Mouse (Mus musculus) heart, embryonic 16.5 days (tissue): ENCODE results near the gene Klf16. TPM values are rescaled to one million over a fixed set of nuclear protein-coding genes. Genes with fewer than 3 reads are reported as not detected.

Source experiments
- ATAC-seq: fragments of 200-750 bp; cut with Nextera tagmentation; replicated peaks from 2 replicates; pipeline ENCODE4 v1.8.0; 2017; ENCODE audit warnings: moderate number of reproducible peaks; ENCODE audit not compliant: insufficient read depth, low FRiP score; ENCODE audit errors: extremely low read depth
- H3K27ac ChIP-seq: fragments of 300-500 bp; sonication (generic); 2 replicates; pipeline ENCODE4 v1.5.1; 2014; ENCODE audit warnings: mild to moderate bottlenecking, low read length, control low read depth, moderate library complexity
- H3K27me3 ChIP-seq: fragments of 300-500 bp; sonication (generic); 2 replicates; pipeline ENCODE4 v1.6.1; 2014; ENCODE audit warnings: low read length, mixed read lengths; ENCODE audit not compliant: control insufficient read depth, insufficient read depth
- H3K36me3 ChIP-seq: fragments of 300-500 bp; sonication (generic); 2 replicates; pipeline ENCODE4 v1.6.1; 2014; ENCODE audit not compliant: control insufficient read depth, insufficient read depth
- H3K4me1 ChIP-seq: fragments of 300-500 bp; sonication (generic); 2 replicates; pipeline ENCODE4 v1.6.1; 2014; ENCODE audit warnings: low read length, mixed read lengths; ENCODE audit not compliant: control insufficient read depth, insufficient read depth
- H3K4me2 ChIP-seq: fragments of 300-500 bp; sonication (generic); 2 replicates; pipeline ENCODE4 v1.6.1; 2014; ENCODE audit warnings: low read depth, mild to moderate bottlenecking, control low read depth, low read length
- H3K4me3 ChIP-seq: fragments of 300-500 bp; sonication (generic); 2 replicates; pipeline ENCODE4 v1.5.1; 2014; ENCODE audit warnings: mild to moderate bottlenecking, control low read depth, low read length
- H3K9ac ChIP-seq: fragments of 300-500 bp; sonication (generic); 2 replicates; pipeline ENCODE4 v1.6.1; 2014; ENCODE audit warnings: low read length, control low read depth
- H3K9me3 ChIP-seq: fragments of 300-500 bp; sonication (generic); replicated peaks from 2 replicates; pipeline ENCODE4 v1.6.1; 2016; ENCODE audit warnings: low read length; ENCODE audit not compliant: control insufficient read depth
- WGBS: fragments of 180-500 bp; shearing (Covaris S2); extraction: QIAGEN DNeasy Blood & Tissue Kit; methylation state at CpG from one replicate; pipeline ENCODE4 v1.1.7; 2014; 5-methylcytosine and 5-hydroxymethylcytosine counted together
- polyA plus RNA-seq: library from polyadenylated mRNA; unstranded; fragments of >200 nt; fragmentation: Nextera tagmentation; extraction: Ambion mirVana; gene quantifications from 2 replicates; pipeline ENCODE4 v1.2.1, GENCODE M21; 2015

The Klf16 gene
- polyA plus RNA-seq, 1 experiment from 2014 or later: 6.0 TPM

DNA sequence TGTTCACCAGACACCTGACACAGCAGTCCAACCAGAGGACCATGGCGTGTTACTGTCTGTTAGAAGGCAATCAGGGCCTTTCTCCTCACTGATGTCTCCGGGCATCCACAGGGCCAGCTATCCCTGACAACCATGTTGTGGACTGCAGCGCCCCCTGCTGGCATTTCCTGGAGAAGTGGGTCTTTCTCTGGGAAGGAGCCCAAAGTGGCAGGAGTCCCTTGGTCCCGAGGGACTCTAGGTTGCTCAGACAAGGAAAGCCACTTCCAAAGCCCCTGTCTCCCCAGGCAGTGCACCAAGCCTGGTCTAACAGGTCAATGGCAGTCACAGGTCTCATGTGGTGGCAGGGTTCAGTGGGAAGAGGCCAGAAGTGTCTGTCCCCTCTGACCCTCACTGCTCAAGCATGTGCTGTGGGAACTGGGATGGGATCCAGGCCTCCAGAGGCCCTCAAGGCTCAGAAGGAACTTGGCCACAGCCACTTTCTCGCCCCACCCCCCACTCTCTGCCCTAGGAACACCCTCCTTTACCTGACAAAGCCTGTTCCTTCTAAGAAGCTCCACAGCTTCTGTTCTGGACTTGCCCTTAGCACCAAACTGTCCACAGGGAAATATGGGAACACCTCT lies 19.7 kb downstream of the Klf16 start:
- 28% methylated on average over 5 of the region's 5 CpGs for WGBS
- Histone ChIP-seq H3K4me1 (peaks cover 38% of the 10 kb centered on the region), H3K9me3 (no peaks in the 10 kb centered on the region), H3K27ac (no peak overlapping the region), H3K9ac (peak overlapping the region; percentile 18; the same call in 1 of the 2 replicates), H3K4me3 (no peak overlapping the region), H3K4me2 (no peak overlapping the region), H3K27me3 (no peaks in the 10 kb centered on the region), H3K36me3 (no peaks in the 10 kb centered on the region)
- no peak for ATAC-seq

DNA sequence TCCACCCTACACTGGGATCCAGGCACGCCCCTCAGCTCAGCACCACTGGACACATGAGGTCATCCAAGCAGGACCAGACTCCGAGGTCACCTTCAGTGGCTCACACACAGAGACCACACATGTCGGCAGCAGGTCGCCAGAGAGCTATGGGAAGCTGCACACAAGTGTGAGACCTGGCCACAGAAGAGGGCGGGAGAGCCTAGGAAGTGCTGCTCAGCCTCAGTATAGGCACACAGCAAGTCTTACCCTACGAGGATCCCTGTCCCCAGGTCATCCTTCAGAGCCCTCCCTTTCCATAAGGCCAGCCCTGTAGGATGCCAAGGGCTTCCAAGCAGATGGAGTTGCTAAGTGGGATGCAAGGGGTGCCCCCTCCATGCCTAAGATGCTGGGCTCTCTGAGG lies 23.1 kb downstream of the Klf16 start:
- H3K27ac ChIP-seq: no peak overlapping the region
- WGBS: 56% methylated on average over 6 of the region's 6 CpGs
- no peaks in the 10 kb centered on the region for H3K27me3 ChIP-seq
- peaks cover 10% of the 10 kb centered on the region for H3K36me3 ChIP-seq
- H3K9me3 ChIP-seq: no peaks in the 10 kb centered on the region
- peak overlapping the region; percentile 15; the same call in 1 of the 2 replicates for H3K9ac ChIP-seq
- no peak for ATAC-seq
- H3K4me3 ChIP-seq: no peak overlapping the region
- no peak overlapping the region for H3K4me2 ChIP-seq
- peaks cover 24% of the 10 kb centered on the region for H3K4me1 ChIP-seq

DNA sequence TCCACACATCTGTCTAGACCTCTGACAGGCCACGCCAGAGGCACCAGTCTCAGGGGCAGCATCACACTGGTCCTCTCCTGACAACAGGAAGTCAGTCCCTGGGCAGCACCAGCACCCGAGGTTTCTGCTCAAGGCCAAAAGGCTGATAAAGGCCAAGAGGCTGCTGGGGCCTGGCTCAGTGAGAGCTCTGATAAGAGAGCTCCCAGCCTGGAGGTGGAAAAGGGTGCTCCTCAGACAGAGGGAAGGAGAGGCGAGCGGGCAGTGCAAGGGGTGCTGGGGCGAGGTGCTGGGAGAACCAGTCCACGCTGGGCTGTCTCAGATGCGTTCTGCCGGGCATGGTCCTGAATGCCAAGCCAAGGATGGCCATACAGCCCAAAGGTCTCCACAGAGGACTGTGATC lies 23.5 kb downstream of the Klf16 start:
- no peak for ATAC-seq
- H3K9me3 ChIP-seq: no peaks in the 10 kb centered on the region
- H3K4me2 ChIP-seq: 0 out of 2 replicates have a peak overlapping the region, but pooled peaks have one; percentile 6
- no peak overlapping the region for H3K4me3 ChIP-seq
- no peak overlapping the region for H3K27ac ChIP-seq
- peaks cover 11% of the 10 kb centered on the region for H3K36me3 ChIP-seq
- H3K4me1 ChIP-seq: peaks cover 25% of the 10 kb centered on the region
- peak overlapping the region; percentile 15; the same call in 1 of the 2 replicates for H3K9ac ChIP-seq
- WGBS: 54% methylated on average over 8 of the region's 8 CpGs
- no peaks in the 10 kb centered on the region for H3K27me3 ChIP-seq

DNA sequence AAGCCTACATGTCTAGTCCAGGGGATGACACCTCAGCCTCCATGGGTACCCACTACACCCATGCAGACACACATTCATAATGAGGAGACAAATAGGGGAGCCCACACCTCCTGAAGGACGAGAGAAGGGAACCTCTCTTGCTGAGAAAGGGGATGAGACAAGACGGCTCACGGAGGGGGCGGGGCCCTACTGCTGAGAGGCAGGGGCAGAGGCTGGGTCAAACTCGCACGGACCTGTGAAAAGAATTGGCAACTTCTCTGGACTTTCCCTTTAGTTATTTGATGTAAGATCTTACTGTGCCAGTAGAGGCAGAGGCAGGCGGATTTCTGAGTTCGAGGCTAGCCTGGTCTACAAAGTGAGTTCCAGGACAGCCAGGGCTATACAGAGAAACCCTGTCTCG lies 24.8 kb downstream of the Klf16 start:
- H3K4me1 ChIP-seq: peaks cover 15% of the 10 kb centered on the region
- no peak overlapping the region for H3K4me2 ChIP-seq
- H3K27me3 ChIP-seq: no peaks in the 10 kb centered on the region
- no peak for ATAC-seq
- WGBS: 66% methylated on average over 9 of the region's 9 CpGs
- H3K9me3 ChIP-seq: no peaks in the 10 kb centered on the region
- no peak overlapping the region for H3K27ac ChIP-seq
- no peak overlapping the region for H3K9ac ChIP-seq
- peaks cover 14% of the 10 kb centered on the region for H3K36me3 ChIP-seq
- no peak overlapping the region for H3K4me3 ChIP-seq

DNA sequence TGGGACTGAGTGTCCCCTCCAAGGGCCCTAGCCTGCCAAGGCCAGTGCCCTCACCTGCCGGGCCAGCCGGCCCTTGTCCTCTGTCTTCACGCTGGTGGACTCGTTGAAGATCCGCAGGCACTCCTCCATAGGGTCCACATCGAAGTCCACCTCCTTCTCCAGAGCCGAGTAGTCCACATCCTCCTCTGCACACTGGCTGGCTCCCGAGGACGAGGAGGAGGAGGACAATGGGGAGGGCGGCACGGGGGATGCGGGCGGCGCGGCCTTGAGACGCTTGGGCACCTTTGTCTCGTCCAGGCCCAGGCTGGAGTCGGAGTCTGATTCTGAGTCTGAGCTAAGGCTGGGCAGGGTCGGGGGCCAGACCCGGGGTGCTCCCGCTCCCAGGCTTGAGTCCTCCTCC lies 27.8 kb downstream of the Klf16 start:
- no peaks in the 10 kb centered on the region for H3K27me3 ChIP-seq
- peaks cover 14% of the 10 kb centered on the region for H3K4me1 ChIP-seq
- 85% methylated on average over 21 of the region's 21 CpGs for WGBS
- no peak overlapping the region for H3K4me3 ChIP-seq
- no peak overlapping the region for H3K4me2 ChIP-seq
- no peak for ATAC-seq
- H3K36me3 ChIP-seq: peaks cover 40% of the 10 kb centered on the region
- H3K27ac ChIP-seq: no peak overlapping the region
- H3K9ac ChIP-seq: no peak overlapping the region
- H3K9me3 ChIP-seq: no peaks in the 10 kb centered on the region

DNA sequence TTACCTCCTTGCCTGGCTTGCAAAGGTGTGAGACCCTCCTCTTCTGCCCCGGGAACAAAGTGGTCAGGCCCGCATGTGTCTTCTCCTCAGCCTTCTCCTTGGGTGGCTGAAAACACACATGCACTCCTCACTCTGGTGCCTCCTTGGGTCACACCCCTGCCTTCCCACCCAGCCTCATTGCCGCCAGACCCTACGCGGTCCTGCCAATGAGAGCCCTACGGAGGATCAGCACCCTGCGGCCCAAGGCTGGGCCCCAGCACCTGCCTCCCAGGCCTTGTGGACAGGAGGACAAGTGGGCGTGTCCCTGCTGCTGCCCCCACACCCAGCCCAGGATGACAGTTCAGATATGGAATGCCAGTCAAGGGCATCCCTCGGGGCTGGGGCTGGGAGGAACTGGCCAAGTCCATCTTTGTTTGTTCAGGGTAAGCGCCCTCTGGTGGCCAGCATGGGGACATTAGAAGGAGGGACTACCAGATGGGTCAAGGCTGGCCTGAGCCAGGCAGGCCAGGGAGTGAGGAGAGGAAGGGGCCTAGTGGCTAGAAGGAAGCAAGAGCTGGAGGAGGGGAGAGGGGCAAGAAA lies 28.6 kb downstream of the Klf16 start:
- H3K9me3 ChIP-seq: no peaks in the 10 kb centered on the region
- no peak overlapping the region for H3K4me3 ChIP-seq
- no peak overlapping the region for H3K27ac ChIP-seq
- 65% methylated on average over 10 of the region's 10 CpGs for WGBS
- H3K27me3 ChIP-seq: no peaks in the 10 kb centered on the region
- H3K4me1 ChIP-seq: peaks cover 6% of the 10 kb centered on the region
- peak; percentile 39; the same call in 1 of the 2 replicates for ATAC-seq
- H3K9ac ChIP-seq: no peak overlapping the region
- H3K36me3 ChIP-seq: peaks cover 45% of the 10 kb centered on the region
- no peak overlapping the region for H3K4me2 ChIP-seq

DNA sequence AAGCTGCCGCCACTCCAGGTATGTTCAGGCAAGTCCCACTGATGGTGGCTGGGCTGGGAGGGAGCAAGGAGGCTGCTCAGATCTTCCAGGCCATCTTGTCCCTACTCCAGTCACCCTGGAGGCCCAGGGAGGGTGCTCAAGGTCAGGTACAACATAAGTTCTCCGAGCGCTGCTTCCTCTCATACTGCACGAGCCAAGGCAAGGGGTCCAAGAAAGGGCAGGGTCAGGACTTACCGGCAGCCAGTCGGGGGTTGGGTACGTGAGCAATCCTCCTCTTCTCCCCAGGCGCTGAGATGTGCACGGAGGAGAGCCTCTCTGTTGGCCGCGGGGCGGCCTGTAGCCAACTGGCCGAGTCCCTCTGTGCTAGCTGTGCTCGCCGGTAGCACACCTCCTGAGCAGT lies 29.6 kb downstream of the Klf16 start:
- H3K27me3 ChIP-seq: no peaks in the 10 kb centered on the region
- H3K36me3 ChIP-seq: peaks cover 52% of the 10 kb centered on the region
- no peak for ATAC-seq
- no peak overlapping the region for H3K4me2 ChIP-seq
- H3K4me1 ChIP-seq: peaks cover 2% of the 10 kb centered on the region; the same call in 1 of the 2 replicates
- WGBS: 89% methylated on average over 15 of the region's 15 CpGs
- no peak overlapping the region for H3K27ac ChIP-seq
- no peak overlapping the region for H3K4me3 ChIP-seq
- no peaks in the 10 kb centered on the region for H3K9me3 ChIP-seq
- no peak overlapping the region for H3K9ac ChIP-seq

DNA sequence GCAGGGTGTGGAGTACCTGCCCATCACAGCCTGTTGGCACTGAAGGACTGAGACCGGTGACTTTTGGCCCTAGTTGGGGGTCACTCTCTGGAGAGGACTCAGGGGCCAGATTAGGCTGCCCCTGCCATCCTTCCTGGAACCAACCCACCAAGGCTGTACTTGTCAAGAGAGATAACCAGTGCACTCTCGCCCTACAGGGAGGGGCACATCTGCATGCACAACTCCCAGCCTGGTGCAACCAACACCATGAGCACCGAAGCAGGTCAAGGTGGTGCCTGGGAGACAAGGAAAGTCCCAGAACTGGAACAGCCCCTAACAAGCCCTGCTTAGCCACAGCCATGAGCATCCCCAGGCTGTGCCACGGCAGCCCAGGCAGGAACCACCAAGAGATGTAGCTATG lies 30.2 kb downstream of the Klf16 start:
- H3K4me3 ChIP-seq: no peak overlapping the region
- H3K4me2 ChIP-seq: no peak overlapping the region
- no peak overlapping the region for H3K27ac ChIP-seq
- no peak overlapping the region for H3K9ac ChIP-seq
- H3K27me3 ChIP-seq: no peaks in the 10 kb centered on the region
- ATAC-seq: no peak
- peaks cover 58% of the 10 kb centered on the region for H3K36me3 ChIP-seq
- no peaks in the 10 kb centered on the region for H3K9me3 ChIP-seq
- 84% methylated on average over 4 of the region's 4 CpGs for WGBS
- peaks cover 2% of the 10 kb centered on the region; the same call in 1 of the 2 replicates for H3K4me1 ChIP-seq

DNA sequence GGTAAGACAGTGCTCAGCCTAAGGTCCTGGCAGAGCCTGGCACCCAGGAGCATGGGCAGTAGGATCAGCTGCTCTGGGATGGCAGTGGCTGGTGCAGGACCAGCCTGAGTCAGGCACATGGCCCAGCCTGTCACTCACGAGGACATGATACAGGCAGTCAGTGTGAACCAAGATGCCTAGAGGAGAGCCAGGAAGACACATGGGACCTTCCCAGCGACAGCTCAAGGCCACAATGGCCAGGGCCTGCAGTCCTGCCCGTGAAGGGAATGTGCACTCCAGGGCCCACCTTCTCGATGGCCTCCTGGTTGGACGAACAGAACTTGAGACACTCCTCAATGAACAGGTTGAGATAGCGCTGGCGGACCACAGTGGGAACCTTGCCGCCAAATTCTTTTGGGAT lies 31.5 kb downstream of the Klf16 start:
- Histone ChIP-seq H3K9ac (no peak overlapping the region), H3K27ac (no peak overlapping the region), H3K36me3 (peaks cover 61% of the 10 kb centered on the region), H3K4me1 (peaks cover 2% of the 10 kb centered on the region; the same call in 1 of the 2 replicates), H3K4me2 (no peak overlapping the region), H3K27me3 (no peaks in the 10 kb centered on the region), H3K4me3 (no peak overlapping the region), H3K9me3 (no peaks in the 10 kb centered on the region)
- 85% methylated on average over 8 of the region's 8 CpGs for WGBS
- ATAC-seq: no peak
